Mouse (Mus musculus) A20 (cell line): Measurements from ENCODE around the gene Mcm8.

Source experiments
- DNase-seq: peaks from one replicate; pipeline ENCODE4 v3.0.0-alpha.2; 2011; ENCODE audit warnings: low read depth, low spot score

Mcm8 gene

DNA sequence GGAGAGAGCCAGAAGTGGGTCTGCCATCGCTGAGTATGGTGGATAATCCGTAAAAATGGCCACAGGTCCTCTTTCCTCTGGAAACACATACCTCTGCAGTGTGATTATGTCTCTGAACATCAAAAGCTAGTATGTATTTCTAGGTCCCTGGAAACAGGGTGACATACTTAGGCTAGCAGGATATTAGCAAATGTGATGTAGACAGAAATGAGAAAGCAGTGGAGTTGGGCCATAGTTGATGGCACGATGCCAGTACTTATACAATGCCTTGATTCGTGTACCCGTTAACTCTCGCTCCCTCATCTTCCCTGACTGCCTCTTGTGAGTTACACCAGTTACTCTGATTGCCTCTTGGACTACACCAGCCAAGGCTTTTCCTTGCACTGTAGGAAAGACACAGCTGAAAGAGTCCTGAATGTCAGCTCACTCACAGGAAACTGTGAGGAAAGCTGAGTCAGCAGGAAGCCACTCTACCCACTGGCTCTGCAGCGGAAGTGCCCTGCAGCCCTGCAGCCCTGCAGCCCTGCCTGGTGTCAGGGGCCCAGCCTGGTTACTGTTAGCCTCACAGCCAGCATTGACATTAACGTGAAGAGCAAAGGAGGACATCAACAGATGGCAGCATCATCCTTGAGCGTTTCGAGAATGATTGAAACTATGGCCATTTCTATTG, 57.9 kb downstream of the Mcm8 start:
- DNase-seq = no peak

DNA sequence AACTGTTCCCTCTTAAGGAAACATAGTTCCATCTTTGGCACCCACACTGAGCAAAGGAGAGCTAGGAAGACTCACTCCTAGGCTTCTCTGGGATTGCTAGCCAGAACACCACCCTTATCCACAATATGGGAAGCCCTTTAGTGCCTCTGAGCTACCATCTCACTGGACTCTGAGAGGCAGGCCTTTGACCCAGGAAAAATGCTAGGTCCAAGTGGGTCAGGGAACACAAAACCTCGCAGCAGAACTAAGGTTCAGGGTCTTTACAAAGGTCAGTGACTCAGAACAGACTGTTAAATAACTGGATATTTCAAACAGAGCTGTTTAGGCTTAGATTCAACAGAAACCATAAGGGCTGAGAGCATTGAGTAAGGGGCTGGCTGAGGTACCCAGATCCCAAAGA, 61.0 kb downstream of the Mcm8 start:
- DNase-seq = no peak

DNA sequence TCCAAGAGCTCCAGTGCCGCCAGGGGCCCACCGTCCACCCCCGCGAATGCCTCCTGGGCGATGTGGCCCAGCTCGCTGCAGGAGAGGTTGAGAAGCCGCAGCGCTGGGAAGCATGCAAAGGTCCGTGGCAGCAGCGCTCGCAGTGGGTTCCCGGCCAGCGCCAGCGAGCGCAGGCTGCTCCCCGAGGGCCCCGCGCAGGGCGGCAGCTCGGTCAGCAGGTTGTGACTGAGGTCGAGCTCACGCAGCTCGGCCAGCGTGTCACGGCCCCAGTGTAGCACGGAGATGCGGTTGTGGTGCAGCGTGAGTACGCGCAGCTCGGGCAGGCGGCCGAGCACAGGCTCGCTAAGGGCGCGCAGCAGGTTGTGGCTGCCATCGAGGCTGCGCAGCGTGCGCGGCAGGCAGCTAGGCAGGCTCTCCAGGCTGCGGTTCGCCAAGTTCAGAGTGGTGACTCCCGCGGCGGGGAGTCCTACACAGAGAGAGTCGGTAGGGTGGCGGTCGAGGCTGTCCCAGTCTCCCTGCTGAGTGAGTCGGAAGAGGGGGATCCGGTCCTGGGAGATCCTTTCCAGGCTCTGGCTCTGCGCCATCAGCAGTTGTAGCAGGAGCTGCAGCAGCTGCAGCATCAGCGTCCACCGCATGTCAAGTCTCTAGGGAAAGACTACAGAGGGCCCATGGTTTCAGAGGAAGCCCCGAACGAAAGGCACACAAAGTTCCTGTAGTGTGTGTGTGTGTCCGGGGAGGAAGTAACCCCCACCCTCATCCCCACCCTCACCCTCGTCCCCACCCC, 63.5 kb downstream of the Mcm8 start:
- DNase-seq = no peak

DNA sequence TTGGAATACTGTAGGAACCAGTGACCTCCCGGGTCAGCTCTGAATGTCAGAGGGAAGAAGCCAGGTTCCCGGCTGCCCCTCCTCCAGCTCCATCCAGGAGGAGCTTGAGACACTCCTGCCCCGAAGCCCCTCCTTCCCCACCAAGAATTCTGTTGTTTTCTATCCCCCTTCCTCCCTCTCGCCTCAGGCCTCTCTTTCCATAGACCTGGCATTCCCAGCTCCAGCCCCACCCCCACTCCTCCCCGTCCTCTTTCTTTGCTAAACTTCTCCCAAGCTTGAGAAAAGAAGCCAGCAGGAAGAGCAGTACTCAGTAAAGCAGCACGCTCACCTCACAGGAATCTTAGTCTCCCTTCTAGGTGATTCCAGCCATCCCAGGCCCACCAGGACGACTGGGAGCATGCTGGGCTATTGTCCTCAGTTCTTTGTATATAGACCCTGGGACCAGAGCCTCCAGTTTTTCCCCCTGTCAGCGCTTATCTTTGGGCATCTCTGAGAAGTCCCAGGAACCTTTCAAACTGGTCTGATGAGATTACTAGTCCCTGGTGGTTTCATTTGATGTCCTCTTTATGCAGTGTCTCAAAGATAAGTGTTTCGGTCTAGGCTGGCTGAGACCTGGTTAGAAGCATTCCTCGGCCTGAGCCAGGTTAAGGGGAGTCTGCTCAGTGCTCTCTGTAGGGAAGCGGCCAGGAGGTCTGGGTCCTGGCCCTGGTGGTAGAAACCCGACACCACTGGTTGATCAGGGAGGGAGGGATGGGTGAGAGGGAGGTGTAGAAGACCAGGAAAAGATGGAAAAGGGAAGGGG, 65.1 kb downstream of the Mcm8 start, which contains the start of gene Lrrn4:
Lrrn4 (minus strand) TSS at position 48 of the 802 bp plus-strand sequence.
- no peak for DNase-seq

DNA sequence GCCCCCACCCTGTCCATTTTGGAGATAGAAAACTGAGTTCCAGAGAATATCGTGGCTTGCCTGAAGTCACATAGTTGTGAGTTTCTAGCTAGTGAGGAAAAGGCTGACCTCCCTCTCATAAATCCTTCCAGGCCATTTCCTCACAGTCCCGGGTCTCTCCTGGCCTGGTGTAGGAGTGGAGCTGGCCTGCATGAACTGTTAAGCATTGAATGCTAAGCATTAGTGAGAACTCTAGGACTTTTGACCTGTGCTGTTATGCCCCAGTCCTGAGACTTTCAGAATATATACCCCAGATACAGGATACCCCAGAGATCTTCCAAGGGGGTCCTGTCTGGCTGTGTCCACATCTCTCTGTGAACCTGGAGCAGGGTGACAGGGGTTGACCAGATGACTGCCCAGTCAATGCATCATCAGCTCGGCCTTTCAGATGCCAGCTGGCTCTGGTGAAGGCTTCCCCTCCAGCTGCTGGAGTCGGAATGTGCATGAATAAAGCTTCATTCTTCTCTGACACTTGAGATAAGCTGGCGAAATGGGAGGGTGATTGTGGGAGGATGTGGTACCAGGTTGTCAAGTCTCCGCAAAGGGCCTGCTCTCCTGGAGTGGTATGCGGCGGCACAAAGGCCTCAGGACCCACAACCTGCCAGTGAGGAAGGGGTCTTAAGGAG, 68.5 kb downstream of the Mcm8 start:
- no peak for DNase-seq

DNA sequence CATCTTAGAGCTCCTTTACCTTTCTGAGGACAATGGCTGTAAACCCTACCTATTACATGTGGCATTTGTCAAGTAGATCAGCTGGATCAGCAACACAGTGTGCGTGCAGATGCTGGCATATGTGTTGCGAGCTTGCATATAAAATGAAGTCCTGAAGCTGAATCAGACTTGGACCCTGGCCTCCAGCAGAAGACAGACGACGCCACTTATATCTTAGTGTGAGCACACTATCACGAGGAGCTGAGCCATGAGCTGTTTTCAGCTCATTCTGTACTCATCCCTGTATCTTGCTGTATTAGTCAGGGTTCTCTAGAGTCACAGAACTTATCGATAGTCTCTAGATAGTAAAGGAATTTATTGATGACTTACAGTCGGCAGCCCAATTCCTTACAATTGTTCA, 69.4 kb downstream of the Mcm8 start:
- no peak for DNase-seq
